ENCODE assay signal across 27 mouse cellular contexts in the genomic region with DNA sequence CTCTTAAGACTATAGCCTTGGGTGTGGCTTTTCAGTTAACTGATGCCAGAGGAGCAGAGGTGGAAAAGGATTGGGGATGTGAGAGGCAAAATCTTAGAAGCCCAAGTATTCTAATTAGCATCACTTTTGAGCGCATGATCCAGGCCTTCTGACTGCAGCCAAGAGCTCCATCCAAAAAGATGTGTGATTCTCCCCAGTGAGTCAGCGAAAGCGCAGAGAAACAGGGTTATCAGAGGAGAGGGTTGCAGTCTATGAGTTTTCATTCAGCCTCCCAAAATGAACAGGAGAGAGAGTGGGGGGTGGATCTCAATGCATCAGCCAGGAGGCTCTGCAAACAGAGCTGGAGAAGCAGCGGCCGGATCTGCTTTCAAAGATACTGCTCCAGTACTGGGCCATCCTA. TPM values are rescaled to one million over a fixed set of nuclear protein-coding genes. Genes with fewer than 3 reads are reported as not detected.
DNase-seq lines count a peak whose midpoint lies in the region; ATAC-seq and TF ChIP-seq lines count a peak whose summit lies in the region.
"Had no signal": no experiment of that assay in that cellular context is flagged by ENCODE, and none has a peak within 500 bp of the region (broad histone marks: within the 10 kb centered on the region; RNA-seq: fewer than 3 reads in every experiment).

No protein-coding gene starts in this region.

- no peak for TF ChIP-seq POLR2A in myocyte (IDR thresholded peaks at IDR 0.05; ENCODE audit: insufficient read length, low read depth)

- H3K27me3 ChIP-seq in myocyte (ENCODE audit: control insufficient read depth, insufficient read depth, insufficient read length) = no peaks in the 10 kb centered on the region
- H3K27me3 ChIP-seq in hindbrain, embryonic 14.5 days (ENCODE audit: control insufficient read depth, insufficient read depth, low read length) = 0 out of 2 replicates have a peak, but pooled peaks cover 7% of the 10 kb centered on the region
- H3K27me3 ChIP-seq: CH12.LX; forebrain, embryonic 13.5 days; intestine, embryonic 15.5 days had no signal

- H3K4me1 ChIP-seq in hindbrain, embryonic 14.5 days (replicated peaks; ENCODE audit: control insufficient read depth, insufficient read depth, low read length) = no peaks in the 10 kb centered on the region
- H3K4me1 ChIP-seq: forebrain, embryonic 10.5 days; forebrain, embryonic 13.5 days; hindbrain, embryonic 12.5 days; intestine, embryonic 15.5 days had no signal

- no peak overlapping the region for H3ac ChIP-seq in myocyte (ENCODE audit: control insufficient read depth, insufficient read length)

- H3K36me3 ChIP-seq in myocyte (ENCODE audit: control insufficient read depth, insufficient read depth) = no peaks in the 10 kb centered on the region
- H3K36me3 ChIP-seq in hindbrain, embryonic 14.5 days (replicated peaks; ENCODE audit: control insufficient read depth, insufficient read depth) = no peaks in the 10 kb centered on the region
- H3K36me3 ChIP-seq: forebrain, embryonic 10.5 days; G1E; hindbrain, embryonic 12.5 days; intestine, embryonic 15.5 days had no signal

- no peak for ATAC-seq in hindbrain, embryonic 14.5 days (ENCODE audit: low FRiP score)
- ATAC-seq: forebrain, embryonic 13.5 days; forebrain, embryonic 16.5 days; hindbrain, embryonic 16.5 days; intestine, embryonic 15.5 days; Patski had no signal

- DNase-seq in frontal cortex, postnatal 36 days (ENCODE audit: low spot score in 2 of 2) = peak; percentile 1 to 9
- no peak for DNase-seq in frontal cortex, postnatal 10 days (ENCODE audit: low spot score in 2 of 2)
- peak; percentile 15 for DNase-seq in gastrocnemius, postnatal 25 days
- DNase-seq in gastrocnemius, adult 8-10 months (ENCODE audit: low spot score in 2 of 2) = no peak
- DNase-seq in brain, adult 2 months (ENCODE audit: low read depth, low spot score) = peak; percentile 35
- DNase-seq in hindbrain, embryonic 14.5 days (ENCODE audit: low spot score) = no peak
- no peak for DNase-seq in adrenal gland, postnatal 36 days
- DNase-seq: adrenal gland, postnatal 10 days; B cell, adult 2 months; cerebellum, adult 18-20 months; cerebellum, adult 9-10 months; cerebellum, postnatal 14 days; heart, adult 2 months; kidney, adult 11 months; kidney, adult 8-10 months had no signal

- H3K4me3 ChIP-seq in myocyte = no peak overlapping the region
- no peak overlapping the region for H3K4me3 ChIP-seq in hindbrain, embryonic 14.5 days (replicated peaks; ENCODE audit: low read length)
- H3K4me3 ChIP-seq: forebrain, embryonic 10.5 days; forebrain, embryonic 13.5 days; heart, adult 2 months; hindbrain, embryonic 12.5 days; intestine, embryonic 15.5 days had no signal

- 91% methylated on average over 5 of the region's 5 CpGs for WGBS in hindbrain, embryonic 14.5 days

- H3K9me3 ChIP-seq in hindbrain, embryonic 14.5 days (ENCODE audit: control insufficient read depth, low read length) = no peaks in the 10 kb centered on the region
- H3K9me3 ChIP-seq: forebrain, embryonic 10.5 days; forebrain, embryonic 13.5 days; G1E; hindbrain, embryonic 12.5 days; intestine, embryonic 15.5 days had no signal

- no peak overlapping the region for H3K9ac ChIP-seq in hindbrain, embryonic 14.5 days
- H3K9ac ChIP-seq: forebrain, embryonic 13.5 days; hindbrain, embryonic 12.5 days; intestine, embryonic 15.5 days had no signal

- no peak overlapping the region for H3K27ac ChIP-seq in hindbrain, embryonic 14.5 days
- H3K27ac ChIP-seq: forebrain, embryonic 10.5 days; forebrain, embryonic 13.5 days; heart, adult 2 months; hindbrain, embryonic 12.5 days; intestine, embryonic 15.5 days had no signal

- no peaks in the 10 kb centered on the region for H3K79me2 ChIP-seq in myocyte (ENCODE audit: control insufficient read depth, insufficient read depth)

- H3K4me2 ChIP-seq in myocyte (ENCODE audit: low read depth) = peak overlapping the region; percentile 34
- H3K4me2 ChIP-seq in hindbrain, embryonic 14.5 days (replicated peaks) = no peak overlapping the region
- H3K4me2 ChIP-seq: forebrain, embryonic 13.5 days; heart, embryonic 11.5 days; hindbrain, embryonic 12.5 days; intestine, embryonic 15.5 days had no signal

TF ChIP-seq in myocyte, 11 proteins besides CTCF, POLR2A, EP300 and RAD21:
- TF ChIP-seq USF1 (IDR thresholded peaks at IDR 0.05; ENCODE audit: low read depth) = no peak
- TF ChIP-seq TCF3 (IDR thresholded peaks at IDR 0.05; ENCODE audit: insufficient read length, low read depth) = no peak
- TF ChIP-seq MYOG (IDR thresholded peaks at IDR 0.05; ENCODE audit: control insufficient read depth in 1 of 3, insufficient read depth in 1 of 3, insufficient read length in 2 of 3, low read depth in 2 of 3) = no peak
- TF ChIP-seq TCF12 (IDR thresholded peaks at IDR 0.05; ENCODE audit: insufficient read depth, poor library complexity, severe bottlenecking) = no peak
- no peak for TF ChIP-seq MYOD1 (IDR thresholded peaks at IDR 0.05; ENCODE audit: control insufficient read depth in 1 of 3, insufficient read length in 2 of 3, low read depth in 2 of 3)
- TF ChIP-seq POLR2AphosphoS2 (IDR thresholded peaks at IDR 0.05; ENCODE audit: insufficient read length, low read depth) = no peak
- no peak for TF ChIP-seq CEBPB (IDR thresholded peaks at IDR 0.05; ENCODE audit: insufficient read depth, poor library complexity, severe bottlenecking)
- no peak for TF ChIP-seq REST (IDR thresholded peaks at IDR 0.05; ENCODE audit: insufficient read depth, insufficient read length)
- TF ChIP-seq E2F4 (IDR thresholded peaks at IDR 0.05; ENCODE audit: insufficient read depth) = no peak

RNA-seq across cellular contexts. Expression of gene Fgf16, which starts 45.1 kb away (rescaled TPM):
- total RNA-seq in gastrocnemius, postnatal 25 days (2021) = under 1 TPM; 0.54 TPM
- total RNA-seq in gastrocnemius, adult 8-10 months (2022) = under 1 TPM; 0.18 to 0.35 (median 0.19) TPM
- not detected for polyA plus RNA-seq in myocyte (2012; fragmentation: generic; extraction: Trizol)
- 0.12 TPM in 1 of 2 replicates, not detected in the other for polyA plus RNA-seq in hindbrain, embryonic 14.5 days (2014; fragmentation: Nextera tagmentation; extraction: Ambion mirVana)
- under 1 TPM; 0.17 to 0.56 TPM for total RNA-seq in adrenal gland, postnatal 36 days (2021)
- total RNA-seq: CH12.LX; G1E; hematopoietic stem cell, adult 5-6 weeks had no signal
- polyA plus RNA-seq: forebrain, embryonic 13.5 days; forebrain, embryonic 16.5 days; G1E; heart, embryonic 11.5 days; Patski had no signal

Comparison
In these comparisons a context has a peak if more than half of its experiments do, and no peak if none do; other contexts are left out.
1. DNase-seq: peak in frontal cortex, postnatal 36 days (2 of 2), gastrocnemius, postnatal 25 days (single experiment) and brain, adult 2 months (single experiment); none in frontal cortex, postnatal 10 days (0 of 2), gastrocnemius, adult 8-10 months (0 of 2), hindbrain, embryonic 14.5 days (single experiment) and adrenal gland, postnatal 36 days (0 of 2).